Mouse (Mus musculus) testis, adult 2 months (tissue): ENCODE measurements around the gene 1700018B08Rik. TPM values are rescaled to one million over a fixed set of nuclear protein-coding genes. Genes with fewer than 3 reads are reported as not detected.

ENCODE experiments used
- H3K27ac ChIP-seq: fragments of 200-500 bp; 2 replicates; pipeline ENCODE4 v1.5.1; 2012; ENCODE audit warnings: low read depth, low read length; ENCODE audit not compliant: control insufficient read depth, insufficient read depth
- H3K27me3 ChIP-seq: fragments of 200-500 bp; 2 replicates; pipeline ENCODE4 v1.6.1; 2012; ENCODE audit warnings: mild to moderate bottlenecking, low read length, moderate library complexity; ENCODE audit not compliant: control insufficient read depth, insufficient read depth
- H3K36me3 ChIP-seq: fragments of 200-500 bp; 2 replicates; pipeline ENCODE4 v1.6.1; 2012; ENCODE audit warnings: mild to moderate bottlenecking, low read length; ENCODE audit not compliant: control insufficient read depth, insufficient read depth
- H3K4me1 ChIP-seq: fragments of 200-500 bp; 2 replicates; pipeline ENCODE4 v1.6.1; 2012; ENCODE audit warnings: low read length; ENCODE audit not compliant: control insufficient read depth, insufficient read depth
- H3K4me3 ChIP-seq: fragments of 200-500 bp; 2 replicates; pipeline ENCODE4 v1.5.1; 2012; ENCODE audit warnings: low read depth, mild to moderate bottlenecking, low read length, moderate library complexity, mixed read lengths; ENCODE audit not compliant: control insufficient read depth
- CTCF ChIP-seq: fragments of 200-500 bp; IDR thresholded peaks from 2 replicates; pipeline ENCODE4 v1.5.1; 2012; ENCODE audit warnings: low read depth, mild to moderate bottlenecking, inconsistent platforms, low read length, moderate library complexity; ENCODE audit not compliant: control insufficient read depth, insufficient read depth, insufficient replicate concordance
- POLR2A ChIP-seq: fragments of 200-500 bp; IDR thresholded peaks from 2 replicates; pipeline ENCODE4 v1.6.1; 2012; ENCODE audit warnings: low read depth, mild to moderate bottlenecking, inconsistent platforms, low read length, moderate library complexity; ENCODE audit not compliant: control insufficient read depth
- polyA plus RNA-seq: library from polyadenylated mRNA; depleted of rRNA; stranded (reverse); fragments of >200 nt; gene quantifications from 2 replicates; pipeline ENCODE4 v1.2.3, GENCODE M21; 2012

Gene 1700018B08Rik
- polyA plus RNA-seq, 1 experiment = 438 TPM

GRCm38 (mm10) chr8:121575661-121576060, 31.5 kb upstream of the 1700018B08Rik start:
- Histone ChIP-seq H3K4me3 (no peak overlapping the region), H3K27ac (no peak overlapping the region), H3K4me1 (peaks cover 14% of the 10 kb centered on the region), H3K27me3 (no peaks in the 10 kb centered on the region), H3K36me3 (no peaks in the 10 kb centered on the region)
- TF ChIP-seq POLR2A (no peak), CTCF (no peak)

DNA sequence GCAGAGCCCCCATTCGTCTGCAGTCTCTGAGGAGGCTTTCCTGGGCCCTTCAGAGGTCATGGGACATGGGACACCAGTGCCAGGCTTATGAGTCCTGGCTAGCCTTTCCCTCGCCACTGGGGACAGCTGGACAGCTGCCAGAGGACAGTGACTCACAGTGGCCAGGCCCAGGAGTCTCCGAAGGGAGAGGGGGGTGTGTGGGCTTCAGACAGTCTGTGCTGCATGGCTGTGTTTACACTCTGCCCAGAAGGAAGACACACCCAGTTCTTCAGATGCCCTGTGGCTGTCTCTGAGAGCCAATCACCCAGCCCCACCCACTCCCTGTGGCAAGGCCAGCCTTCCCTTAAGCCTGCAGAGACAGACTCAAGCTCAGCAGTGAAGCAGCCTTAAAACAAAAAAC, 29.2 kb upstream of the 1700018B08Rik start:
- Histone ChIP-seq H3K4me3 (no peak overlapping the region), H3K27me3 (no peaks in the 10 kb centered on the region), H3K4me1 (peaks cover 10% of the 10 kb centered on the region), H3K27ac (no peak overlapping the region), H3K36me3 (no peaks in the 10 kb centered on the region)
- TF ChIP-seq CTCF (no peak), POLR2A (no peak)

GRCm38 (mm10) chr8:121572121-121572520, 28.0 kb upstream of the 1700018B08Rik start:
- Histone ChIP-seq H3K4me3 (no peak overlapping the region), H3K27ac (no peak overlapping the region), H3K27me3 (no peaks in the 10 kb centered on the region), H3K4me1 (peaks cover 2% of the 10 kb centered on the region), H3K36me3 (no peaks in the 10 kb centered on the region)
- TF ChIP-seq POLR2A (no peak), CTCF (no peak)

GRCm38 (mm10) chr8:121570801-121571200, 26.7 kb upstream of the 1700018B08Rik start:
- no peaks in the 10 kb centered on the region for H3K27me3 ChIP-seq
- TF ChIP-seq POLR2A = no peak
- TF ChIP-seq CTCF = no peak
- no peak overlapping the region for H3K27ac ChIP-seq
- H3K4me1 ChIP-seq = peaks cover 2% of the 10 kb centered on the region
- no peak overlapping the region; the same call in 1 of the 2 replicates for H3K4me3 ChIP-seq
- H3K36me3 ChIP-seq = no peaks in the 10 kb centered on the region

- Histone ChIP-seq H3K27ac (no peak overlapping the region), H3K4me1 (peaks cover 2% of the 10 kb centered on the region), H3K4me3 (no peak overlapping the region; the same call in 1 of the 2 replicates), H3K27me3 (no peaks in the 10 kb centered on the region), H3K36me3 (no peaks in the 10 kb centered on the region)
- TF ChIP-seq POLR2A (no peak), CTCF (no peak)
Measured at GRCm38 (mm10) chr8:121570335-121570734, 26.2 kb upstream of the 1700018B08Rik start.

- Histone ChIP-seq H3K27me3 (no peaks in the 10 kb centered on the region), H3K36me3 (no peaks in the 10 kb centered on the region), H3K4me1 (peaks cover 4% of the 10 kb centered on the region), H3K4me3 (no peak overlapping the region), H3K27ac (no peak overlapping the region)
- TF ChIP-seq POLR2A (no peak), CTCF (no peak)
Measured at GRCm38 (mm10) chr8:121568321-121568720, 24.2 kb upstream of the 1700018B08Rik start.

DNA sequence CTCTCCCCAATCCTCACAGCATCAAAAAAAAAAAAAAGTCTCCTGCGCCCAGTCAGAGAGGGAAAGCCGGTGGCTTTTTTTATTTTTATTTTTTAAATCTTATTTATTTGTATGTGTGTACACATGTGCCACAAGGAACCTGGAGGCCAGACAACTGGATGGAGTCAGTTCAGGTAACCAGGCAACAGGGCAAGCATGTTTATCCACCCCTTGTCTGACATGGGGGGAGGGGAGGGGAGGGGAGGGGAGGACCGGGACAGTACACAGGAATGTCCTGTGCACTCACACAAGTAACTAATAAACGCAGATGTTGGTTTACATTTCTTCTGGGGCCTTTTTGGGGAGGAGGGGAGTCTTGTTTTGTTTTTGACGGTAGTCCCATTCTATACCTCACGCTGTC, 19.6 kb upstream of the 1700018B08Rik start:
- Histone ChIP-seq H3K4me3 (no peak overlapping the region), H3K4me1 (peaks cover 6% of the 10 kb centered on the region), H3K36me3 (no peaks in the 10 kb centered on the region), H3K27me3 (no peaks in the 10 kb centered on the region), H3K27ac (no peak overlapping the region)
- TF ChIP-seq POLR2A = no peak
- no peak for TF ChIP-seq CTCF

DNA sequence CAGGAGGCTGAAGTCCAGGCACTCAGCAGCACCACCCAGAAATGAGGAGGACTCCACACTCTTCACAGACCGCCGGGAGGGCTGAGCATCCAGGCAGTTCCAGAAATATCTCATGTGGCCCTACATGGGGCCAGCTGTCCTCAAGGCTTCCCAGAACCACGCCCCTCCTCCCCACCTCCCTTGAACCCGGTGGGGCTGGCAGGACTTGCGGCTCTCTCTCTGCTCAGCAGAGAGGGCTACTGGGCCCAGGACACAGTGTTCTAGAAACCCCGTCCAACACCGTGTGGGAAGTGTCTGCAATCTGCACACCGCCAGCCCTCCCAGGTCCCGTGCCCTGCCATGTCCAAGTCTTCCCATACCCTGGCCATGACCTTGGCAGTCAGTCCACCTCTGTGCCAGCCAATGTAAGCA, 18.8 kb upstream of the 1700018B08Rik start:
- H3K27ac ChIP-seq = peak overlapping the region; percentile 84
- H3K27me3 ChIP-seq = no peaks in the 10 kb centered on the region
- H3K4me3 ChIP-seq = no peak overlapping the region
- H3K36me3 ChIP-seq = no peaks in the 10 kb centered on the region
- TF ChIP-seq POLR2A (no peak), CTCF (no peak)
- peaks cover 6% of the 10 kb centered on the region for H3K4me1 ChIP-seq
